Mouse (Mus musculus) right cerebral cortex, adult 18-20 months (tissue): ENCODE results near the gene Armc2.

Experiments used
- DNase-seq: peaks from one replicate; pipeline ENCODE4 v3.0.0; 2022; ENCODE audit warnings: mixed read lengths

Armc2 gene

DNA sequence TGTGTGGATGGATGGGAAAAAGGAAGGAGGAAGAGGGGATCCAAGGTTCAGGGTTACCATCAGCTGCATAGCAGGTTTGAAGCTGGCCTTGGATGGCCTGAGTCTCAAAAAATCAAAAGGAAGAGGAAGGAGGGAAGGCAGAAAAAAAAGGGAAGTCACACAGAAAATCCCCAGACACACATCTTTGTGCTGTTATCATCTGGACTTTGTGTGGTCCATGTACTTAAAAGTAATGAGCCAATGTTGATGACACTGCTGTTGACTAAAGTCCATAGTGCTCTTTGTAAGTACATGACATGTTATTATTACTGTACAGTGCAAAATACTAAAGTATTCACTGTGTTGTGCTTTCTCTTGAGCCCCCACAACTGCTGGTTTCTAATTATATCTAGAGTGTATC lies 121.8 kb downstream of the Armc2 start:
- no peak for DNase-seq

DNA sequence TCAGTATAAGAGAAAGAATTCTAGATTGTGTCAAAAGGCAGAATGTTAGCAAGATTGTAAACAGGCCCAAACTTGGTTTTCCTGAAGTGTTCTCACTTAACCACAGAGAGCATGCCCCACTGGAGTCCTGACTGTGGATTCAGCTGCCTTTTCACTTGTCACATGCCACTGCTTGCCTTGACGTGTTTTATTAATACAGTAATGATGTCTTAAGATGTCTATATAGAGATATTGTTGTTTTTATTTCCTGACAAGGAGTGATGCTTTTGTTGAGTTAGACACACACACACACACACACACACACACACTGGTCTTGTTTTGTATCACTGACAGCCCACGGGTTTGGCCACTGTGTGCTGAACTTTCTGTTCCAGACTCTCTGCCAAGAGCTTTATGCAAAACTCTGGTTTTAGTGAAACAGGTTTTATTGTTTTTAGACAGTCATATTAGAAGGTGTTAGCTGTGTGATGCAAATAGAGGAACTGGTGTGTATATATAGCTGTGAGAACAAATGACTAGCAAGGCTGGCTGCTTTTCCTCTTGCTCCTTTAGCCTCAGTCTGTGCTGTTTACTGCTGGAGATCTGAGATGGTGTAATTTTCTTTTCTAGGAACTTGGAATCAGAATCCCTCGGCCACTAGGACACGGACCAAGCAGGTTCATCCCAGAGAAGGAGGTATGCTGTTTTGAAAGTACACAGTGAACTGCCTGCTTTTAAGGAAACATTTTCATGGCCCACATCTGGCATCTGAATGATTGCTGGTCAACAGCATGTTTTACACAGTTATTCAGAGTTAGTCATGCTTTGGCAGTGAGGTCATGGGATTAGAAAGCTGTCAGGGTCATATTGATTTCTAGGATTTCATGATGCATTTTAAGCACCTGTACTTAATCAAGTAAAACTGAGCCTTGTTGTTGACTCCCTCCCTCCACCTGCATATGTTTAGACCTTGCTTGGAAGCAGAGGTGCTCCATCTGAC lies 124.5 kb downstream of the Armc2 start:
- peak; percentile 57 for DNase-seq

DNA sequence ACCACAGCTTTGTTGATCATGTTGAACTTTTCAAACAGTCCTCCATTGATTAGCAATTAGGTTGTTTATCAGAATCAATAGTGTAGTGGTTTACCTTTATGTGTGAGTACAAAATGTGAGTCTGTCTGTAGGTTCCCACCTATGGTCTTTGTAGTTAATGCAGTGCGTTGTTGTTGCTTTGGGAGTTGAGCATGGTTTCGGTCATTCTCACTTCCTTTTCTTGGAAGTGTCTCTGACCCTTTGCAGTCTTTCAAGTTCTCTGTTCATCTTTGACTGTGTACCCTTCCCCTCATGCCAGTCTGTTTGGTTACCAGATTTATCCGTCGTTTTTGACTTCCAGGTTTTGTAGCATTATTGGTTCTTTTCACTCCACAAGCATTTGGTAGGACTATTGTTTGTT lies 126.9 kb downstream of the Armc2 start:
- DNase-seq = no peak

DNA sequence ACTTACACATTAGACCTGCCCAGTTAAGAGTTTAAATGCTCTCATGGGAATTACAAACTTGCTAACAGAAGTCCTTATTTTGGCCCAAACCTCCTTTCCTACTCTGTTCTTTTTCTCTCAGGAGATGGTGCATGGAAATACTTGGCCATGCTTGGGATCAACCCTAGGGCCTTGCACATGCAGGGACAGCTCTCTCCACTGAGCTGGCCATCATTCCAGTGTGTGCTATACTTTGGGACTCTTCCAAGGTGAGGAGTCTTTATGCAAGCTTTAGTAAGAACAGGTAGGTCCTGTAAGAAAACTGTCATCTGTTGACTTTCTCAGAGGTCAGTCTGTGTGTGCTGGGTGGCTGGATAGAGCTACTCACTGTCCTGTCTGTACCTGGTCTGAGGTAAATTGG lies 127.7 kb downstream of the Armc2 start:
- DNase-seq = no peak

DNA sequence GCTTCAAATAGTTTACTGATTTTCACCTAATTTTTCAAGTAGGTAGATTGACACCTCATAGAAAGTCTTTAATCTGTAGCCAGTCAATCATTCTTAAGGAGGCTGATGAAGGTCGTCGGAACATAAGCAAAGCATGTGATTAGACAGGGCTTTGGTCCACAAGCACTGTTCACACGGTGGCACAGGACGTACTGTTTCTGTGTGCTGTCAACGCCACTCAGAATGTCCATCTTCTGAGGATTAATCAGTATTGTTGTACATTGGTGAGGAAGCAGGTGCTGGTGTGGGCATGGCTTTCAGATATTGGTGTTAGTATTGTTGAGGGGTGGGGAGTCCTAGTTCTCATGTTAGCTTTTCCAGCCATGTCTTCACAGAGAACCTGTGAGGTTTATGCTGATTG lies 128.7 kb downstream of the Armc2 start:
- no peak for DNase-seq

DNA sequence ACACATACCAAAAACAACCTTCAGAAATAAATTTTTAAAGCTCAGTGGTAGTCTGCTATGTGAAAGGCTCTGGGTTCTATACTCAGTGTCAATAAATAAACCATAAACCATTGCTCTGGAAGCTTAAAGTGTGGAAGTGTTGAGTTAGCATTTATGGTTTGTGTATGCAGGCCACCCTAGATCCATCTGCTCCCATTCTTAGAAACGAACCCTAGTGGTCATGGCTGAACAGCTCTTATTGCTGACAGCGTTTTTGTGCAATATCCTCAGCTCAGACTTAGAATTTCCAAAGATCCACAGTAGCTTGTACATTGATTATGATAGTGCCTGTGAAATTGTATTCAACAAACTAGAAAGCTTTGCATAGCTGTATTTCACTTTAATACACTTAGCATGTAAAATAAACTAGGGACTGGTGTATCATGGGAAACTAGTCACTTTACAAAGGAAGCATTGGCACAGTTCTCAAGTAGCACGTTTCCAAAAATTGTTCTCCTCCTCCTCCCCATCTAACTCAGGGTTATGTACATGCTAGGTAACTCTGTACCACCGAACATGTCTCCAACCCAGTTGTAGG lies 129.8 kb downstream of the Armc2 start:
- DNase-seq = no peak

DNA sequence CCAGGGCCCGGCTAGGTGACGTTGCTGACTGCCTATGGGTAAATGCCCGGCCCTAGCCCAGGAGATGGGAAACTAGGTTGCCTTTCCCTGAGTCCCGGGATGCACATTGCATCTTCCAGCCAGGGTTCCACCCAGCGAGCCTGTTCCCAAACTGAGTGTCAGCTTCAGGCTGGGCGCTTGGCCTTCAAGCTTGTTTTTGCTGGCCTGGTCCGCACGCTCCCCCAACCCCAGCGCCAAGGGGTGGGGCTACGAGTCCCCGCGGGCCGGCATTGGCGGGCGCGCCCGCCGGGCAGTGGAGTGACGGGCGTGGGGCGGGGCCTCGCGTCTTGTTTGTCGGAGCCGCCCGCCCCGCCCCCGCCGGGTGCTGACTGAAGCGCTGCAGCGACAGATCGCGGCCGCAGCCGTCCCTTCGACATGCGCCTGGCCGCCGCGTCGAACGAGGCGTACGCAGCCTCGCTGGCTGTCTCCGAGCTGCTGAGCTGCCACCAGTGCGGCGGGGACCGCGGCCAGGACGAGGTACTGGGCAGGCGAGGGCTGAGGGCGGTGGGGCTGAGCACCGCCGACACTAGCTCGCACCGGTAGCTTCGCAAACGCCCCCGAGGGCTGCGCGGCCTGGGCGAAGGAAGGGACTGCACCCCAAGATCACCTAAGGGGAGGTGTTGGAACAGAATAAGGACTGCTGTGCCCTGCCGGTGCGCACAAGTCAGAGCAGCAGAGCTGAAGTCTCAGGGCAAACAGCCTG lies 131.0 kb downstream of the Armc2 start:
- DNase-seq = peak; percentile 95

DNA sequence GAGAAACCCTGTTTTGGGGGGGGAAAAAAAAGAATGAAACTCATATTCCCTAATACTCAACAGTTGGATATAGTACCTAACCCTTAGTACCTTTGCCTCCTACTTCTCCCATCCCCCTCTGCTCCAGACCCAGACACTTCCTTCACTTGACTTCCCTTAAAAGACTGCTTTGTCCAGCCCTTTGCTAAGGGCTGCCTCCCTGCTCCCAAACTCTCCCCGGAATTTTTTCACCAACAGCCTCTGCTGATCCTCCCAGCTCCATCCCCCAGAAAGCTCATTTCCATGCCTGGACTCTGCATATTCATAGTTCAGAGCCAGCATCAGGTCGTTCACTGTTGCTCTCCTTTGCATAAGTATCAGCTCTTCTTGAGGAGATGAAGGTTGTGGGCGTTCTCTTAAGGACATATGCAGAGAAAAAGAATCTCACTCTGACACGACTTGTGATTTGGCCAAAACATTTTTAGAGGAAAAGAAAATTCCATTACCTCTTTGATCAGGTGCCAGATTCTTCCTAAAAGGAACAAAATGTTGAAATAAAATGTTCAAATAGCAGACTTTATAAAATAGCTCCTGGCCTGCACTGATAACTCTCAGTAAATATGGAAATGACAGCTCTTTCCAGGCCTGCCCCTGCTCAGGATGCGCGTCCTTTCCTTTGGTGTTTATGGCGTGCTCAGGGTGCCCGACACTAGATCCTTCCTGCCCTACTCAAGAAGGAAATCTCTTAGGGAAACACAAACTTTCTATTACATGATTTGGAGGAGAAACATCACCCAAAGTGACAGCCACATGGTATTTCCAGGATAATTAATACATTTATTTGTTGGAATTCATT lies 134.3 kb downstream of the Armc2 start:
- DNase-seq = peak; percentile 49

DNA sequence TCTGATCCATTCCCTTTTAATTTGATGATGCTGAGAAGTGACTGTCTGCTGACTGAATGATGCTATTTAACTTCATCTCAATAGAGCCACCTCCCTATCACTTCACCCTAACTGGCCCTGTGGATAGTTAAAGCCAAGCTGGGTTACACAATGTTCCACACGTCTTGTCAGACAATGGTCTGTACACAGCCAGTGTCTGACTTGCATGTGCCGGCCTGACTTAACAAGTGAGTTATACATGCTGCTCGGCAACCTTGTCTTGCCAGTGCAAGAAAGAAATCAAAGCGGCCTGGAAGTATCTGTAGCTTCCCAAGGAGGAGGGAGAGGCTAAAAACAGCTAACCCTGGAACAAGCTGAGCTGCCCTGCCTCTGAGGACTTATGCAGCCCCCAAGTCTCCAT lies 136.8 kb downstream of the Armc2 start:
- no peak for DNase-seq

DNA sequence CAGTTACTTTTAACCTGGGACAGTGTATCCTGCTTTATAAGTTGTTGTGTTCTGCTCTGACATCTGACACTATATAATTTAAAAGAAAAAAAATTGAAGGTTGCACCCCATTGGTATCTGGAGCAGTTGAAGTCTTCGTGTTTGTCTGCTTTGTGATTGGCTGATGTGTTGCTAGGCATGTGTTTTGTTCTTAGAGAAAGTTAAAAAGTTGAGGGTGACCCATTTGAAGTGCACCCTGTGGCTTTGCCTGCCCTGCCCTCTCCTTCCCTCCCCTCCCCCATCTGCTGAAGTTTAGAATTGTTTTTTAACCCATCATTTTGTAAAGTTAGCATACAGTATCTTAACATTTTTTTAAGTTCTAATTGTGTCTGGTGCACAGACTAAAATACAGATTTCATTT lies 137.5 kb downstream of the Armc2 start:
- DNase-seq = no peak

DNA sequence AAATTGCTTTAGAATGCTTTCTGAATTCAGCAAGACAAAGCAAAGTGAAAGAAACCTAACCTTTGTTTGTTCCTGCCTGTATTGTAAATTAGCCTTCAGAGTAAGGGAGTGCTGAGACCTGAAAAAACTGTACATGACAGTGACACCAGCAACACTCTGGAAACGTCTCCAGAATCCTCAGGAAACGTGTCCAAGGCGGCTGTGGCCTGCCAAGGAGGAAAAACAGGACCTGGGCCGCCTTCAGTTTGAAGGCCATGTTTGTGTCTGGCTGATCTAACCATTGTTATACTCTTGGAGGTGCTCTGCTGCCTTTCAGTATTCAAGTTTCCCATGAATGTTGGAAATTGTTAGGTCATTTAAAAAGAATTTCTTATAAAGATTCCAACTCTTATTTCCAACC lies 138.0 kb downstream of the Armc2 start:
- no peak for DNase-seq

DNA sequence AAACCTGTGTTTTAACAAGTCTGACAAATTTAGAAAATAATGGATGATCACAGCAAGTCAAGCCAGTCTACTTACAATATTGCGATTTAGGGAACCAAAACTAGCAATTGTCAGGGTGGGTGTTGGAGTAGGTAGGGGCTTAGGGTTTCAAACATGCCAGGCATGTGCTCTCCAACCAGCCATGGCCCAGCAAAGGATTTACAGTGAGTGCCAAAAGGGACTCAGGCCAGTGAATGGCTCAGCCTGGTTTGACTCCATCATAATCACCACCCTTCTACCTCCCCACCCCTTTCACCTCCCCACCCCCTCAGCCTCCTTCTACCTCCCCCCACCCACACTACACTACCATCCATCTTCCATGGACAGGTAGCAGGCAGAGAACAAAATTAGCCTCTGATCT lies 138.6 kb downstream of the Armc2 start:
- no peak for DNase-seq

DNA sequence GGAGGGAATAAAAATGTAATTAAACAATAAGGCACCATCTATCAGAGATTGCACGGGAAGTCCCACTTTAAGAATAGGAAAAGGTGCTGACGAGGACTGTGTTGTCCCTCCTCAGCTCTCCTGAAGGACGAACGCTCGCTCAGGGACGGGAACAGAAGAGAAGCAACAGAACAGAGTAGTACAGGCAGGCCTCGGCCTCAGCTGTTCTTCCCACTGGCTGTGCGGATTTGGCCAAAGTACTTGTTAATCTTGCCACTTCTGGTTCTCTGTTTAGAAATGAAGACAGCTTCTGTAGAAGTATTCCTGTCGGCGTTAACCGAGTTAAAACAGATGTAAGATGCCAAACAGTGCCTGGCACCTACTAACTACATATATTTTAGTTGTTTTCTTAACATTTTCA lies 139.9 kb downstream of the Armc2 start:
- no peak for DNase-seq

DNA sequence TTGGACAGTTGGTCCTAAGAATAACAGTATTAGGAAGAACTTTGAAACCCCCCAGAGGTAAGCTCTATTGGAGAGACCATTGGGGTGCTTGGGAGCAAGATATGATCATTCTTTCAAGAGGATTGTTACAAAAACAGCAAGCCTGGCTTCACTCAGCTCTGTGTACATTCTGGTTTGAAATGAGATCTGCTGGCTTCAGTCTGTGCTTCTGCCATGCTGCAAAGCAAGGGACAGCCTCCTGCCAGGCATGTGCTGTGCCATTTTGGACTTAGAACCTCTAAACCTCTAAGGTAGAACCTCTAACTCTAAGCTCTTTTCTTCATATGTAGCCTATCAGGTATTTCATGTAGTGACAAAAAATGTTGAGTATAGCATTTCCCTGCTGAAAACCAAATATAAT lies 142.6 kb downstream of the Armc2 start:
- no peak for DNase-seq

DNA sequence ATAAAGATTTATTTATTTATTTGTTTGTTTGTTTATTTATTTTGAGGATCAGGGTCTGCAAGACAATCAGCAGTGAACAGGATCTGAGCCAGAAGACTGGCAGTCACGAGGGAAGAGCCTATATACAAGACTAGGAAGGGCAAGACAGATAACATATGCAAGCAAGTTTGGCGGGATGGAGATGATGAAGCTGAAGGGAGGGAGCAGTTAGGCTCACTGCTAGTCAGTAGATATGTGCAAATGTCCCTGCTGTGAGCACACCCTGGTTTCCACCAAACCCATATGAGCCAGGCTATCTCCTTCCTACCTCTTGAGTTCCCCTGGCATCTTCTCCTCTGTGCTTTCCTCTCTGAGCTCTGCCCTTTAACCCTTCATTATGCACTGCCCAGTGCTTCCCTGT lies 146.7 kb downstream of the Armc2 start:
- no peak for DNase-seq

DNA sequence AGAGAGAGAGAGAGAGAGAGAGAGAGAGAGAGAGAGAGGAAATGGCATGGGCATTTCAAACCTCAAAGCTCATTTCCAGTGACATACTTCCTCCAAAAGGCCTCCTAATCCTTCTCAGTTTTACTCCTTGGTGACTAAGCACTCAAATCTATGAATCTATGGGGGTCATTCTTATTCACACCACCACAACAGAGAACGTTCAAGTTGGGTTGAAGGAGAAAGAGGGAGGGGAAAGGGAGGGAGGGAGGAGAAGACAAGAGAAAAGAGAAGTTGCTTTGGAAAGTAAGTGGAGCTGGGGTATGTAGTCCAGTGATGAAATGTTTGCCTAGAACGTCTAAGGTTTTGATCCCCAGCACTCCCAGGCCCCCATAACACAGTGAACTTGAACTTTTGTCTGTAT lies 148.1 kb downstream of the Armc2 start:
- no peak for DNase-seq

DNA sequence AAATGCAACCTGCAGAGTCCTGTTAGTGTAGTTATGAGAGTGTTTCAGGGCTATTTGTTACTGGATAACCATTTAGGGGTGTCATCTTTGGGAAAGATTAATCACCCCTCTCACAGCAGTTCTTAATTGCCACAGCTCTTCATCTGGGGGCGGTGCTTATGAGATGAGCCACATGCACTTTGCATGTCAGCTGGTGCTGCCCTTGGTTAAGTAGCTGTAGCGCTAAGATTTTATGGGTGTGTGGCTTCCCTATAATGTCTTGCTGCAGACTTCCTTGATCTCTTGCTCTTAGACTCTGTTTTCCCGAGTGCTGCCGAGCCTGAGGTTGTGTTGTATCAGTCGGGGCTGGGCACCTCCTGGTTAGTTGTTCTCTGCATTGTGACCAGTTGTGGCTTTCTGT lies 150.3 kb downstream of the Armc2 start:
- DNase-seq = no peak

DNA sequence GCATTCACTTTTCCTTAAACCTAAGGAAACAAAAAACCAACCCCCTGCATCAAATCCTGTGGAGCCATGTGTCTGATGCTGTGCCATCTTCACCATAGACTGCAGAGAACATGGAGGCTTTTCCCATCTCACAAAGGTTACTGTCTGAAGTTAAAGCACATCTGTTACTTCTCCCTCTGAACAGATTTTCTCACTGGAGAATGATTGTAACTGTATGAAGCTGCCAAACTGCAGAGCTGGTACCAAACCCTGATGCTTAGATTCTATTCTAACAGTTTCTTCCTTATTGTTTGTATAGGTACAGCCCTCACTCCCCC lies 151.4 kb downstream of the Armc2 start:
- no peak for DNase-seq

DNA sequence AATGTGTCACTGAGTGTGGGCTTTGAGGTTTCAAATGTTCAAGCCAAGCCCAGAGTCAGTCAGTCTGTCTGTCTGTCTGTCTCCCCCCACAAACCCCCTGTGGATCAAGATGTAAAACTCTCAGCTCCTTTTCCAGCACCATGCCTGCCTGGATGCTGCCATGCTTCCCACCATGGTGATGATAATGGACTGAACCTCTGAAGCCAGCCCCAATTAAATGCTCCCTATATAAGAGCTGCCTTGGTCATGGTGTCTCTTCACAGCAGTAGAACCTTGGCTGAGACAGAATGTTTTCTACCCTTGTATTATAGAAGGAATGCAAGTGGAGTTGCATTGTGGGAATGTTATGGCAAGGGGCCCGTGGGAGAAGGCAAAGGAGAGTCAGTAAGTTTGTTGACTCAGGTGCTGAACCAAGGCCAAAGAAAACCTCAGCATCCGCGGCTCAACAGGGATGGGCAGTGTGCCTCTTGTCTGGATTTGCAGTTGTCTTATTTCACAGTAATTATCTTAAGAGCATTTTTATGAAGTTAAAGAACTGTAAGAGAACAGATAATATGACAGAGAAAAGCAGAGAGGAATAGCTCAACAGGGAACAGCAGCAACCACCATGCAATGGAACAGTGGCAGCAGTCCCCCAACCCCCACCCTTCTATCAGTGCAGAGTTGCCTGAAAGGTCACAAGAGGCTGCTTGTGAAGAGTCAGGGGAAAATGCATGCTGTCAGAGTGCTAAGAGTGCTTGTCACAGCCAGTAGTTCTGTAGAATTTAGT lies 152.0 kb downstream of the Armc2 start:
- DNase-seq = peak; percentile 15
